Mouse (Mus musculus): ENCODE measurements around the gene Adgrf1.

- TF ChIP-seq POLR2A (IDR thresholded peaks at IDR 0.05; ENCODE audit: control insufficient read depth in 1 of 2, insufficient read depth in 1 of 2, low read depth in 1 of 2, low read length in 2 of 2, poor library complexity in 1 of 2) (no peak), CTCF (IDR thresholded peaks at IDR 0.05 in 2 of 3, conservative IDR thresholded peaks at IDR 0.05 in 1 of 3; ENCODE audit: control insufficient read depth in 1 of 3, insufficient read depth in 1 of 3, low read depth in 2 of 3, low read length in 3 of 3, poor library complexity in 1 of 3, severe bottlenecking in 1 of 3) (no peak), USF2 (IDR thresholded peaks at IDR 0.05; ENCODE audit: borderline replicate concordance in 1 of 2, insufficient read depth in 1 of 2, low read depth in 1 of 2, low read length in 2 of 2) (no peak), GATA1 (IDR thresholded peaks at IDR 0.05; ENCODE audit: low read depth, low read length) (no peak), MXI1 (IDR thresholded peaks at IDR 0.05; ENCODE audit: low read depth, low read length) (no peak), POLR2AphosphoS5 (IDR thresholded peaks at IDR 0.05; ENCODE audit: borderline replicate concordance, low read depth, low read length) (no peak), ELF1 (IDR thresholded peaks at IDR 0.05; ENCODE audit: low read depth, low read length) (no peak), USF1 (IDR thresholded peaks at IDR 0.05; ENCODE audit: low read depth, low read length) (no peak), MAX (IDR thresholded peaks at IDR 0.05; ENCODE audit: low read length) (no peak), JUND (IDR thresholded peaks at IDR 0.05; ENCODE audit: low read depth, low read length) (no peak), MEF2A (IDR thresholded peaks at IDR 0.05; ENCODE audit: extremely low read depth, insufficient replicate concordance, low read depth, low read length, poor library complexity, severe bottlenecking) (no peak), E2F4 (IDR thresholded peaks at IDR 0.05; ENCODE audit: borderline replicate concordance, low read depth, low read length) (no peak), RAD21 (IDR thresholded peaks at IDR 0.05; ENCODE audit: low read depth, low read length) (no peak)
Measured at GRCm38 (mm10) chr17:43236656-43237250, 33.4 kb upstream of the Adgrf1 start.
